Mouse (Mus musculus): ENCODE data around the gene Rnaseh2a.

GRCm38 (mm10) chr8:84979599-84980421, 10.2 kb upstream of the Rnaseh2a start:
- TF ChIP-seq CTCF (IDR thresholded peaks at IDR 0.05; ENCODE audit: low read depth) (no peak), EP300 (IDR thresholded peaks at IDR 0.05; ENCODE audit: low read depth) (peak; percentile 31; the same call in 1 of the 2 replicates)

All from liver, postnatal 0 days (tissue).